Mouse (Mus musculus) hindbrain, embryonic 12.5 days (tissue): ENCODE measurements at regions not wholly inside any gene's neighbourhood (a gene's known extent, or its start where the extent isn't known, plus 50 kb on each side); places are given as distances from the start of the nearest gene placed in this dataset.

Experiments used
- ATAC-seq: fragments of 200-750 bp; cut with Nextera tagmentation; 2 replicates; pipeline ENCODE4 v1.8.0; 2017; ENCODE audit warnings: moderate TSS enrichment; ENCODE audit not compliant: low FRiP score
- H3K27ac ChIP-seq: fragments of 300-500 bp; sonication (generic); 2 replicates; pipeline ENCODE4 v1.5.1; 2016; ENCODE audit warnings: mild to moderate bottlenecking
- H3K27me3 ChIP-seq: fragments of 300-500 bp; sonication (generic); 2 replicates; pipeline ENCODE4 v1.6.1; 2016; ENCODE audit warnings: mild to moderate bottlenecking
- H3K36me3 ChIP-seq: fragments of 300-500 bp; sonication (generic); 2 replicates; pipeline ENCODE4 v1.6.1; 2016; ENCODE audit warnings: mild to moderate bottlenecking
- H3K4me1 ChIP-seq: fragments of 300-500 bp; sonication (generic); 2 replicates; pipeline ENCODE4 v1.6.1; 2016
- H3K4me2 ChIP-seq: fragments of 300-500 bp; sonication (generic); replicated peaks from 2 replicates; pipeline ENCODE4 v1.6.1; 2016; ENCODE audit warnings: mild to moderate bottlenecking
- H3K4me3 ChIP-seq: fragments of 300-500 bp; sonication (generic); 2 replicates; pipeline ENCODE4 v1.5.1; 2016; ENCODE audit warnings: mild to moderate bottlenecking
- H3K9ac ChIP-seq: fragments of 300-500 bp; sonication (generic); 2 replicates; pipeline ENCODE4 v1.6.1; 2016; ENCODE audit warnings: mild to moderate bottlenecking, moderate library complexity
- H3K9me3 ChIP-seq: fragments of 300-500 bp; sonication (generic); replicated peaks from 2 replicates; pipeline ENCODE4 v1.6.1; 2016; ENCODE audit warnings: mild to moderate bottlenecking
- WGBS: fragments of 180-500 bp; shearing (Covaris S2); methylation state at CpG from one replicate; pipeline ENCODE4 v1.1.7; 2016; 5-methylcytosine and 5-hydroxymethylcytosine counted together

- H3K9ac ChIP-seq, result no peak overlapping the region
- WGBS, result 22% methylated on average over 3 of the region's 3 CpGs
- no peak overlapping the region for H3K4me3 ChIP-seq
- no peaks in the 10 kb centered on the region for H3K9me3 ChIP-seq
- H3K4me2 ChIP-seq, result no peak overlapping the region
- no peak overlapping the region for H3K27ac ChIP-seq
- peaks cover 11% of the 10 kb centered on the region for H3K27me3 ChIP-seq
- peaks cover 18% of the 10 kb centered on the region for H3K4me1 ChIP-seq
- ATAC-seq, result no peak
- no peaks in the 10 kb centered on the region for H3K36me3 ChIP-seq
These were observed 49.9 kb upstream of the Fzd10 start for GRCm38 (mm10) chr5:128550736-128551135.

DNA sequence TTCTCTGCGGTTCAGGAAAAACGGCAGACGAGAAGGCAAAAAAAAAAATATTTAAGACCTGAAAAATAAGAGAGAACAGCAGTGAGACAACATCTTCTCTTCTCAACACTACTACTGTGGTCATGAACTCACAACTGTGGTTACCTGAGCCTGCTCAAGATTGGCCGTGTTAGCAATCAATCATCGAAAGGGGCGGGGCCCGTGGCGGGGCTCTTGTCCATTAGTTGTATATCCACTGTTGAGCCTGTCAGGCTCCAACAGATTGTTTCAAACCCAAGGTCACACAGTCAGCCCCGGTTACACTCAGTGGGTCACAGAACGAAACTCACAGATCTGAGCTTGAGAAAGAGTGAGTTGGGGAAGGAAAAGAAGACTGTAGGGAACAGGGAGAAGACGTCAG, 50.8 kb upstream of the Fzd10 start:
- Histone ChIP-seq H3K9me3 (no peaks in the 10 kb centered on the region), H3K9ac (no peak overlapping the region), H3K36me3 (no peaks in the 10 kb centered on the region), H3K27ac (no peak overlapping the region), H3K27me3 (peaks cover 11% of the 10 kb centered on the region), H3K4me2 (no peak overlapping the region), H3K4me1 (peaks cover 18% of the 10 kb centered on the region), H3K4me3 (no peak overlapping the region)
- WGBS, result 83% methylated on average over 11 of the region's 11 CpGs
- ATAC-seq, result no peak

- 21% methylated on average over 10 of the region's 10 CpGs for WGBS
- no peak for ATAC-seq
- Histone ChIP-seq H3K4me1 (peaks cover 14% of the 10 kb centered on the region; the same call in 1 of the 2 replicates), H3K4me3 (no peak overlapping the region), H3K9me3 (no peaks in the 10 kb centered on the region), H3K27me3 (no peaks in the 10 kb centered on the region), H3K27ac (no peak overlapping the region), H3K9ac (no peak overlapping the region), H3K36me3 (no peaks in the 10 kb centered on the region), H3K4me2 (no peak overlapping the region)
These were observed 58.6 kb upstream of the Fzd10 start for GRCm38 (mm10) chr5:128542049-128542448.

DNA sequence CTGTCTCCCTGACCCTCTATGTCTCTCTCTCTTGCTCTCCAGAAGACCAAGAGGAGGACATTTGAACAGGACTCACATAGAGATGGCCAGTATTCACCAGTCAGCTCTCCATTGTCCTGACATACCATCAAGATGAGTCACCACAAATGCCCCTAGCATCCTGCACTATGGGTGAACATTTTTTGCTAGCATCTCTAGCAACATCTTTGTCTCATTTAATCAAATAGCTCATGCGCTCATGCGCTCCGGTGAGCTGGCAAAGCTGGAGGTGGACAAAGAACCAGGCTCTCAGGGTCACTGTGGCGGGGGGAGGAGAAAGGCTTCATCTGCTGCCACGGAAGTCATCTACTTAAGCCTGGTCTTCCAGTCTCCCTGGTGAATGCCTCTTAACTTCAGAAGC, 62.0 kb upstream of the Fzd10 start:
- no peak overlapping the region for H3K4me2 ChIP-seq
- no peak overlapping the region for H3K4me3 ChIP-seq
- H3K36me3 ChIP-seq, result no peaks in the 10 kb centered on the region
- H3K27ac ChIP-seq, result no peak overlapping the region
- no peaks in the 10 kb centered on the region for H3K9me3 ChIP-seq
- no peak overlapping the region for H3K9ac ChIP-seq
- H3K27me3 ChIP-seq, result no peaks in the 10 kb centered on the region
- WGBS, result 38% methylated on average over 5 of the region's 5 CpGs
- ATAC-seq, result no peak
- peaks cover 19% of the 10 kb centered on the region for H3K4me1 ChIP-seq

DNA sequence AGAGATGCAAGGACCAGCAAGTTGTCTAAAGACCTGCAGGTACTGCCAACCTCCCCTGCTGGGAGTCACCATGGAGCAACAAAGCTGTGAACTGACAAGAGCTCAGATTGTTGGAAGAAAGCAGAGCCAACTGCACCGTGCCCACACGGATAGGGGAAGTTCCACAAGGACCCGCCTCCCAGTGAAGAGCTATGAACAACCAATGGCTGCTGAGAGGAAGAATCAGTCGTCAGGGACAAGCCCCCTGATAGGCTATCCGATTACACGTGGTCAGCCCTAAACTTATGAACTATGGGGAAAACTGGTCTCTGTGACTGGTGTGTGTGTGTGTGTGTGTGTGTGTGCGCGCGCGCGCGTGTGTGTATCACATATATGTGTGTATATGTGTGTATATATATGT, 63.4 kb upstream of the Fzd10 start:
- no peaks in the 10 kb centered on the region for H3K36me3 ChIP-seq
- 59% methylated on average over 12 of the region's 12 CpGs for WGBS
- no peaks in the 10 kb centered on the region for H3K9me3 ChIP-seq
- no peak for ATAC-seq
- no peaks in the 10 kb centered on the region for H3K27me3 ChIP-seq
- peak overlapping the region; percentile 35 for H3K4me2 ChIP-seq
- 0 out of 2 replicates have a peak overlapping the region, but pooled peaks have one; percentile 10 for H3K4me3 ChIP-seq
- no peak overlapping the region for H3K27ac ChIP-seq
- peaks cover 19% of the 10 kb centered on the region for H3K4me1 ChIP-seq
- H3K9ac ChIP-seq, result no peak overlapping the region; the same call in 1 of the 2 replicates

DNA sequence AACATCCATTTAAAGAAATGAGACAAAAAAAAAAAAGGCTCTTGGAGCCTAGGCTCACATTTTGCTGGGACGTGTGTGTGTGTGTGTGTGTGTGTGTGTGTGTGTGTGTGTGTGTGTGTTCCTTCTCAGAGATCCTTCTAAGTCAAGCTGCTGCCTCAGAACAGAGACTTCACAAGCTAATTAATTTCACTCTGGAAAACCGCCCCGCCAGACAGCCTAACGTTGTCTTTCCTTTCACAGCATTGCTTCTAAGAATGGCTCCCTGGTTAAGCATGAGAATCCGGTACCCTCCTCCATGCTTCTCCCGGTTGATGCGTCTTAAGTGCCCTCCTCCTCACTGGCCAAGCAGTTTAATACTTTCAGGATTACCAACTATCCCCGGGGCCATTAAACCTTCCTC, 64.3 kb upstream of the Fzd10 start:
- Histone ChIP-seq H3K9me3 (no peaks in the 10 kb centered on the region), H3K4me2 (peak overlapping the region; percentile 35), H3K9ac (no peak overlapping the region), H3K4me3 (0 out of 2 replicates have a peak overlapping the region, but pooled peaks have one; percentile 10), H3K4me1 (peaks cover 15% of the 10 kb centered on the region), H3K27me3 (no peaks in the 10 kb centered on the region), H3K27ac (no peak overlapping the region), H3K36me3 (no peaks in the 10 kb centered on the region)
- 40% methylated on average over 8 of the region's 8 CpGs for WGBS
- no peak for ATAC-seq

DNA sequence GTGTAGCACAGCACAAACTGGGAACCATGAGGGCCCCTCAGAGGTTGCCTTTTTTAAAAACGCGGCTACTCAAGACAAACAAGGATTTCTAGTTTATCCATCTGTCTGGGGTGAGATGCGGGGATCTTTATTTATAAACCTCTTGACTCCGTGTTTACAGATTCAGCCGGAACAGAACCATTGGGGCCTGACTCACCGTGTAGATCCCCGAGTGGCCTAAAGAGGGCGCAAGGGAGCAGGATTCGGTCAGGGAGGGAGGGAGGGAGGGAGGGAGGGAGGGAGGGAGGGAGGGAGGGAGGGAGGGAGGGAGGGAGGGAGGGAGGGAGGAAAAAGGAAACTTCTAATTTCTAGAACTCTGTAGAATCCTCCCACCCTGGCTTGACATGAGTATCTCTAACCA, 73.4 kb upstream of the Fzd10 start:
- no peak for ATAC-seq
- H3K4me2 ChIP-seq, result no peak overlapping the region
- WGBS, result 50% methylated on average over 6 of the region's 9 CpGs
- H3K4me1 ChIP-seq, result peaks cover 13% of the 10 kb centered on the region
- no peak overlapping the region for H3K9ac ChIP-seq
- peaks cover 5% of the 10 kb centered on the region; the same call in 1 of the 2 replicates for H3K27me3 ChIP-seq
- H3K9me3 ChIP-seq, result no peaks in the 10 kb centered on the region
- H3K27ac ChIP-seq, result no peak overlapping the region
- H3K36me3 ChIP-seq, result no peaks in the 10 kb centered on the region
- H3K4me3 ChIP-seq, result no peak overlapping the region

GRCm38 (mm10) chr5:128526432-128526831, 74.2 kb upstream of the Fzd10 start:
- Histone ChIP-seq H3K27me3 (peaks cover 5% of the 10 kb centered on the region; the same call in 1 of the 2 replicates), H3K9me3 (no peaks in the 10 kb centered on the region)

GRCm38 (mm10) chr5:128524377-128525280, 76.0 kb upstream of the Fzd10 start:
- no peaks in the 10 kb centered on the region for H3K36me3 ChIP-seq

More at GRCm38 (mm10) chr5:128526432-128526831, 74.2 kb upstream of the Fzd10 start:
- Histone ChIP-seq H3K27ac (no peak overlapping the region), H3K4me2 (no peak overlapping the region), H3K36me3 (no peaks in the 10 kb centered on the region), H3K4me3 (no peak overlapping the region), H3K9ac (no peak overlapping the region), H3K4me1 (peaks cover 13% of the 10 kb centered on the region)
- 76% methylated on average over 5 of the region's 5 CpGs for WGBS
- no peak for ATAC-seq

GRCm38 (mm10) chr5:128522667-128523066, 78.0 kb upstream of the Fzd10 start:
- H3K27ac ChIP-seq, result no peak overlapping the region
- no peaks in the 10 kb centered on the region for H3K9me3 ChIP-seq
- no peaks in the 10 kb centered on the region for H3K36me3 ChIP-seq
- peaks cover 3% of the 10 kb centered on the region; the same call in 1 of the 2 replicates for H3K27me3 ChIP-seq
- 38% methylated on average over 5 of the region's 5 CpGs for WGBS
- no peak for ATAC-seq
- no peak overlapping the region for H3K9ac ChIP-seq
- no peak overlapping the region for H3K4me3 ChIP-seq
- peaks cover 13% of the 10 kb centered on the region for H3K4me1 ChIP-seq
- H3K4me2 ChIP-seq, result no peak overlapping the region

More at GRCm38 (mm10) chr5:128524377-128525280, 76.0 kb upstream of the Fzd10 start:
- peaks cover 13% of the 10 kb centered on the region for H3K4me1 ChIP-seq
- H3K9ac ChIP-seq, result 0 out of 2 replicates have a peak overlapping the region, but pooled peaks have one; percentile 10
- peaks cover 5% of the 10 kb centered on the region; the same call in 1 of the 2 replicates for H3K27me3 ChIP-seq
- peak; percentile 56; the same call in 1 of the 2 replicates for ATAC-seq
- WGBS, result 6% methylated on average over 26 of the region's 26 CpGs
- H3K4me3 ChIP-seq, result no peak overlapping the region
- peak overlapping the region; percentile 20 for H3K4me2 ChIP-seq
- H3K27ac ChIP-seq, result peak overlapping the region; percentile 25; the same call in 1 of the 2 replicates
- no peaks in the 10 kb centered on the region for H3K9me3 ChIP-seq

DNA sequence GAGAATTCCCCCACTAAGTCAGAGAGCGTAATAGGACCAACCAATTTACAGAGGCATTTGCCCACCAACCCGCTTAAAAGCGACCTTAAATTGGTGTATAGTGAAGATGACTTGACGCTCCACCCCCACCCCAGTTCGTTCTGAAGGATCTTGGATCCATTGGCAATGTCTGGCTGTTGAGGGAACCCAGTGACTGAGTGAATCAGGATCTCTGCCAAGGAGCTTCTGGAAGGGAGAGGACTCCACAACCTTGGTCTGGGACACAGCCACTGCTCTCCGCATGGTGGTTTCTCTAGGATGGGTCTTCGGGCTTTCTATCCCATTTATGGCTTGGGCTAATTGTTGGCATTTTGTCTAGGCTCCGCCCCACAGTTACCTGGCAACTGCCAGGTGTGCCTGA, 83.3 kb upstream of the Fzd10 start:
- 65% methylated on average over 8 of the region's 8 CpGs for WGBS
- no peak overlapping the region for H3K9ac ChIP-seq
- H3K9me3 ChIP-seq, result no peaks in the 10 kb centered on the region
- no peak overlapping the region for H3K4me2 ChIP-seq
- no peaks in the 10 kb centered on the region for H3K4me1 ChIP-seq
- no peak for ATAC-seq
- peaks cover 10% of the 10 kb centered on the region for H3K27me3 ChIP-seq
- H3K4me3 ChIP-seq, result no peak overlapping the region
- no peaks in the 10 kb centered on the region for H3K36me3 ChIP-seq
- no peak overlapping the region for H3K27ac ChIP-seq

DNA sequence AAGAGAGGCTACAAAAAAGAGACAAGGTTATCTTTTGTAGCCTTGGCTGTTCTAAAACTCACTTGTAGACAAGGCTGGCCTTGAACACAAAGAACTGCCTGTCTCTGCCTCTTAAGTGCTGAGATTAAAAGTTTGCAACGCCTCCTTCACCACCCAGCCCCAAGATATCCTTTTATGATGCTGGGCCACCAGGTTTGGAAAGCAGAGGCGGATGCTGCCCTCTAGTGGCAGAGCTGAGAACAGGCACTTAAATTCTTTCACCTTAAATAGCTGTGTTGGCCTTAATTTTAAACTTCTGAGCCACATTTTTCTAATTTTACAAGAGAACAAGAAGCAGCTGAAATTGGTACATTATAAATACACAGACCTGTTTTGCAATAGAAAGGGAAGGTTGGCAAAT, 82.5 kb upstream of the Tmem132d start:
- ATAC-seq, result no peak
- 3% methylated on average over 2 of the region's 2 CpGs for WGBS
- H3K9me3 ChIP-seq, result no peaks in the 10 kb centered on the region

More for the DNA sequence above, 82.5 kb upstream of the Tmem132d start:
- no peak overlapping the region for H3K4me3 ChIP-seq
- no peak overlapping the region for H3K27ac ChIP-seq
- no peaks in the 10 kb centered on the region for H3K4me1 ChIP-seq
- H3K9ac ChIP-seq, result no peak overlapping the region
- H3K4me2 ChIP-seq, result no peak overlapping the region
- peaks cover 10% of the 10 kb centered on the region for H3K27me3 ChIP-seq
- no peaks in the 10 kb centered on the region for H3K36me3 ChIP-seq
